Mouse (Mus musculus): Measurements from ENCODE around the gene Cyb561a3.

GRCm38 (mm10) chr19:10581984-10582383 lies 5.0 kb downstream of the Cyb561a3 start:
- TF ChIP-seq CTCF (IDR thresholded peaks at IDR 0.05; ENCODE audit: extremely low read depth, insufficient read length, insufficient replicate concordance, low read depth, low read length) (no peak), POLR2A (IDR thresholded peaks at IDR 0.05; ENCODE audit: low read depth, low read length) (no peak)

Data from small intestine, adult 2 months (tissue).